Mouse (Mus musculus) midbrain, embryonic 16.5 days (tissue): ENCODE data around the gene Hipk1. TPM values are rescaled to one million over a fixed set of nuclear protein-coding genes. Genes with fewer than 3 reads are reported as not detected.
"Not testable (repeated sequence)": the region's sequence is repeated elsewhere in the genome, so short reads cannot be mapped to it uniquely, and the experiment has no call there.

Source experiments
- ATAC-seq: fragments of 200-750 bp; cut with Nextera tagmentation; 2 replicates; pipeline ENCODE4 v1.8.0; 2017; ENCODE audit warnings: moderate TSS enrichment
- H3K27ac ChIP-seq: fragments of 300-500 bp; sonication (generic); 2 replicates; pipeline ENCODE4 v1.5.1; 2014; ENCODE audit warnings: mild to moderate bottlenecking, low read length, mixed read lengths
- H3K27me3 ChIP-seq: fragments of 300-500 bp; sonication (generic); 2 replicates; pipeline ENCODE4 v1.6.1; 2014; ENCODE audit warnings: low read depth, low read length, mixed read lengths; ENCODE audit not compliant: control insufficient read depth, insufficient read depth
- H3K36me3 ChIP-seq: fragments of 300-500 bp; sonication (generic); 2 replicates; pipeline ENCODE4 v1.6.1; 2014; ENCODE audit warnings: mild to moderate bottlenecking, low read length, moderate library complexity, mixed read lengths; ENCODE audit not compliant: control insufficient read depth, insufficient read depth
- H3K4me1 ChIP-seq: fragments of 300-500 bp; sonication (generic); 2 replicates; pipeline ENCODE4 v1.6.1; 2014; ENCODE audit warnings: mild to moderate bottlenecking, low read length, mixed read lengths; ENCODE audit not compliant: control insufficient read depth, insufficient read depth
- H3K4me2 ChIP-seq: fragments of 300-500 bp; sonication (generic); 2 replicates; pipeline ENCODE4 v1.6.1; 2014; ENCODE audit warnings: mild to moderate bottlenecking, low read length, mixed read lengths
- H3K4me3 ChIP-seq: fragments of 300-500 bp; sonication (generic); 2 replicates; pipeline ENCODE4 v1.5.1; 2014; ENCODE audit warnings: low read depth, mild to moderate bottlenecking, low read length, moderate library complexity, mixed read lengths
- H3K9ac ChIP-seq: fragments of 300-500 bp; sonication (generic); 2 replicates; pipeline ENCODE4 v1.6.1; 2014; ENCODE audit warnings: low read depth, low read length, mixed read lengths
- H3K9me3 ChIP-seq: fragments of 300-500 bp; sonication (generic); replicated peaks from 2 replicates; pipeline ENCODE4 v1.6.1; 2014; ENCODE audit warnings: mild to moderate bottlenecking, low read length, mixed read lengths; ENCODE audit not compliant: control insufficient read depth, poor library complexity, severe bottlenecking
- WGBS: fragments of 180-500 bp; shearing (Covaris S2); extraction: QIAGEN DNeasy Blood & Tissue Kit; methylation state at CpG from one replicate; pipeline ENCODE4 v1.1.7; 2014; 5-methylcytosine and 5-hydroxymethylcytosine counted together
- polyA plus RNA-seq: library from polyadenylated mRNA; unstranded; fragments of >200 nt; fragmentation: Nextera tagmentation; extraction: Ambion mirVana; gene quantifications from 2 replicates; pipeline ENCODE4 v1.2.1, GENCODE M21; 2015

Hipk1 gene
- polyA plus RNA-seq, 1 experiment from 2014 or later: 11.1 TPM

DNA sequence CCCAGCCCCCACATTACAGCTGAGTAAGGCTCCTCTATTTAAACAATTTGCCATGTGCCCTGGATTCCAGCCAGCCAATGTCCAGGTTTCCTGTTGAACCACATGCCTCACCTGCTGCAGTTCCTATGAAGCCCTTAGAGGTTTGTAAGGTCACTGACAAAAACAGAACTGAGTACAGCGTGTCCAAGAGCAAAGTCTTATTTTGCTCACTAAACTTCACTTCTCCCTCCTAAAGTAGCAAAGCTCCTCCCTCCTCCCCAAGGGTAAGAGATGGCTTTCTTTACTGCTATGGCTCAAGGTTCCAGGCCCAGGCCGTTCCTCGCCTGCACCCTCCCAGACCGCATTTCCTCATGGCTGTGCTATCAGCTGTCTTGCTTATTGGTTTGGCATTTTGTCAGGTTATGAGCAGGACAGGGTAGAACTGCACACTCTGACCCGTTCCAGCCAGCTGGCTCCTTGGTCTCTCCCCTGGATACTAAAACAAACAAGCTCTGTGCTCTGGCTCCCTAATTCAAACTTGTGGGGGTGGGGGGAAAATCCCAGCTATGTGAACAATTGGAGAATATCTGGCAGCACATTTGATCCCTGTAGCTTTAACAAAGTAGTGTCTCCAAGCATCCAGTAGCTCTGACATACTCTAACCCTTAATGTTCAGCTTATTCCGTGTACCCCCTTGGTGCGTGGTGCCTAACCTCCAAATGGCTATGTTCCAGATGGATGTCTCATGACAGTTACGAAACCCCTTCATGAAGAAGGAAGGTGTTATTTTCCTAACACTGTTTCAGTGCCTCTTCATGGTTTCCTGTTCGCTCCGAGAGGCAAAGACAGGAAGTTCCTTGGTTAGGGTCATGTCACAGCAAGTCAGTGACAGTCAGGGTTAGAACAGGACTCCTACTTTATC is 10.5 kb upstream of the Hipk1 start:
- H3K9me3 ChIP-seq: no peaks in the 10 kb centered on the region
- WGBS: 82% methylated on average over 10 of the region's 10 CpGs
- no peaks in the 10 kb centered on the region for H3K4me1 ChIP-seq
- H3K4me3 ChIP-seq: no peak overlapping the region
- no peak for ATAC-seq
- no peak overlapping the region for H3K4me2 ChIP-seq
- H3K9ac ChIP-seq: no peak overlapping the region
- peak overlapping the region; percentile 14; the same call in 1 of the 2 replicates for H3K27ac ChIP-seq
- H3K36me3 ChIP-seq: peaks cover 13% of the 10 kb centered on the region
- H3K27me3 ChIP-seq: no peaks in the 10 kb centered on the region

DNA sequence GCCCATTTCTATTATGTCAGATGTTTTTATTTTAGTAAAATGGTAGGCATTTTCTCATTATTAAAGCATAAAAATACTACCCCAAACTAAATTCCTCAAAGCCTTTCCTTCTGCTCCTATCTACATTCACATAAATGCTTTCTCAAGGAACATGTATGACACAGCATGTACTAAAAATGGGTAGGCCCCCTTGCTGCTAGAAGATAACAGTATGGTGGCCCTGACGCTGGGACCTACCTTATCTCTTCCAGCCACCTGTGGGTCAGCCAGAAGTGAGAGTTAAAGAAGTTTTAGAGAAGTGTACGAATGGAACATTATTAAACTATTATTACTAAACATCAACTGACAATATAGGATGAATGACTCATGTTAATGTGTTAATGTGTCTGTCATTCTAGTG is 8.1 kb upstream of the Hipk1 start:
- H3K4me3 ChIP-seq: no peak overlapping the region
- H3K9ac ChIP-seq: no peak overlapping the region
- 86% methylated on average over 2 of the region's 2 CpGs for WGBS
- ATAC-seq: no peak
- no peaks in the 10 kb centered on the region for H3K27me3 ChIP-seq
- no peaks in the 10 kb centered on the region for H3K4me1 ChIP-seq
- no peak overlapping the region for H3K4me2 ChIP-seq
- H3K9me3 ChIP-seq: no peaks in the 10 kb centered on the region
- peaks cover 13% of the 10 kb centered on the region for H3K36me3 ChIP-seq
- no peak overlapping the region for H3K27ac ChIP-seq

DNA sequence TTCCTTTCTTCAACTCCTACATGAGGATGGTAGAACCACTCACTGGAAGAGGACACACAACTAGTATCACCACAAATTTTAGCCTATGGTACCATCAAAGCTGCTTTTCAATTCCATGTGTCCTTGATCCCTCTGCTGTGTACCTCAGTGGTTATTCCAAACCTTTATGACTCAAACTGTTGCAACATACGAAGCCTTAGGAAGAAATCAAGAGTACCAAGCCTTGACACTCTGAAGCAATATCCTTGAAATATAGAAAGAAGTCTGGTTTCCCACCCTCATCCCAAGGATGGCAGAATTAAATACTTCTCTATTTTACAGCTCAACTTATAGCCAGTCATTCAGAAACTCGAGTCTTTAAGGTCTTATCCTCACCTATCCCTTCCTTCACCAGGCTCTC is 5.0 kb upstream of the Hipk1 start:
- H3K4me2 ChIP-seq: no peak overlapping the region
- no peak overlapping the region for H3K9ac ChIP-seq
- H3K36me3 ChIP-seq: no peaks in the 10 kb centered on the region; the same call in 1 of the 2 replicates
- no peak overlapping the region for H3K4me3 ChIP-seq
- H3K27me3 ChIP-seq: no peaks in the 10 kb centered on the region
- no peaks in the 10 kb centered on the region for H3K9me3 ChIP-seq
- 59% methylated on average over 2 of the region's 2 CpGs for WGBS
- ATAC-seq: no peak
- H3K27ac ChIP-seq: no peak overlapping the region
- peaks cover 4% of the 10 kb centered on the region; the same call in 1 of the 2 replicates for H3K4me1 ChIP-seq

DNA sequence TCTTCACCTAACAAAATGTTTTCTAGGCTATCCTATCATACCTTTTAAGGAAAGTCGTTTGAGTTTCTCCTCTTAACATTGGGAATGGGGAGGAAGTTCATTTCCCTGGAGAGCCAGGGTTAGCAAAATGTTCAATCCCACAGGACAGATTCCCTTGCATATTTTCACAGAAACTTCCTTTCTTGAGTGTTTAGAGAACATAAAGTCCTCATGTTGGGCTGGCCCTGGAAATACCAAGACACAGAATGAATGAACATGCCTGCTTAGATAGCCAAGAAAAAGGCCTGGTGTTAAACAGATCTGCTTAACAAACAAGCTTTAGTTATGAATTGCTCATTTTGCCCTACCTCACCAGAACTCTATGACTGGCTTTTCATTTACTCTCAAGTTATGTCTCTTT is 1.2 kb upstream of the Hipk1 start:
- no peaks in the 10 kb centered on the region for H3K36me3 ChIP-seq
- no peak for ATAC-seq
- H3K27me3 ChIP-seq: no peaks in the 10 kb centered on the region

DNA sequence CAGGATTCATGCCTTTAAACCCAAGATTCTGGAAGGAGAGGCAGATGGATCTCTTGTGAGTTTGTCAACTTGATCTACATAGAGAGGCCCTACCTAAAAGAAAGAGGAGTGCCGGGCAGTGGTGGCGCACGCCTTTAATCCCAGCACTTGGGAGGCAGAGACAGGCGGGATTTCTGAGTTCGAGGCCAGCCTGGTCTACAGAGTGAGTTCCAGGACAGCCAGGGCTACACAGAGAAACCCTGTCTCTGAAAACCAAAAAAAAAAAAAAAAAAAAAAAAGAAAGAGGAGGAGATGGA is 696 bp upstream of the Hipk1 start:
- H3K27ac ChIP-seq: peak overlapping the region; percentile 93
- peak overlapping the region; percentile 95 for H3K4me3 ChIP-seq
- peak overlapping the region; percentile 53 for H3K4me2 ChIP-seq

More for the DNA sequence above, 1.2 kb upstream of the Hipk1 start:
- Histone ChIP-seq H3K9ac (no peak overlapping the region), H3K4me1 (peaks cover 19% of the 10 kb centered on the region), H3K27ac (no peak overlapping the region), H3K4me3 (no peak overlapping the region), H3K9me3 (no peaks in the 10 kb centered on the region), H3K4me2 (no peak overlapping the region)
- WGBS: 83% methylated on average over 1 of the region's 1 CpGs

DNA sequence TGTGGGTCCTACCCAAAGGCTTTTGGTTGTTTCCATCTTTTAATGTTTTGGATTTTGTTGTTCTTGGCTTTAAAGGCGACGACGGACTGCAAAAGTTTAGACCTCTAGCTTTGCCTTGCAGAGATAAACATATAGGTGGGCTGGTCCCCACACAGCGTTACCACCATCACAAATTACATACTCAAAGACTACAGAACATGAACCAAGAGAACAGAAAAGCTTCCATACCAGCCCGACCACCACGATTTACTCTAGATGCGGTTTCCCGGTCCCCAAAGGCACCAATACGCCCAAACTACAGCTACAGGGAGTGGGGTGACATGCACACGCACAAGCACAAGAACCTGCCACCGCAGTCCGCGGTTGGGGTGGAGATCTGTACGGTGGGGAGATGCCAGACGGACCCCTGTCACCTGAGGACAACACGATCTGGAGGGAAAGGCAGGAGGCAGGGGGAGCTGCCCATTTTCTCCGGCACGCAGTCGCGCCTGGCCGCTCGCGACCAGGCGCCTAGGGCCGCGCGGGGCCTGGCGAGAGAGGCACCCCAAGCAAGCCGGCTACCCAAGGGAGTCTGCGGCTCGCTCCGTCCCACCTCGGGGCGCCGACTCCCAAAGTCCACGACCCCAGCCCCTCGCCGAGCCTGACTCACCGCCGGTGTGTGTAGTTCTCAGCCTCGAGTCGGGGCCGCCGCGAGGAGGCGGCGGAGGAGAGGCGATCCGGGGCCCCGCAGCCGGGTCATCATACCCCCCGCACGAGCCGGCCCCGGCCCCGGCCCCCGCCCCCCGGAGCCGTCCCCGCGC is 817 bp downstream of the Hipk1 start:
- ATAC-seq: peak; percentile 86

More for the DNA sequence above, 696 bp upstream of the Hipk1 start:
- H3K4me1 ChIP-seq: peaks cover 22% of the 10 kb centered on the region
- ATAC-seq, H3K9me3 ChIP-seq, H3K36me3 ChIP-seq, H3K27me3 ChIP-seq: not testable (repeated sequence)
- H3K9ac ChIP-seq: peak overlapping the region; percentile 87; the same call in 1 of the 2 replicates
- WGBS: 77% methylated on average over 5 of the region's 5 CpGs

DNA sequence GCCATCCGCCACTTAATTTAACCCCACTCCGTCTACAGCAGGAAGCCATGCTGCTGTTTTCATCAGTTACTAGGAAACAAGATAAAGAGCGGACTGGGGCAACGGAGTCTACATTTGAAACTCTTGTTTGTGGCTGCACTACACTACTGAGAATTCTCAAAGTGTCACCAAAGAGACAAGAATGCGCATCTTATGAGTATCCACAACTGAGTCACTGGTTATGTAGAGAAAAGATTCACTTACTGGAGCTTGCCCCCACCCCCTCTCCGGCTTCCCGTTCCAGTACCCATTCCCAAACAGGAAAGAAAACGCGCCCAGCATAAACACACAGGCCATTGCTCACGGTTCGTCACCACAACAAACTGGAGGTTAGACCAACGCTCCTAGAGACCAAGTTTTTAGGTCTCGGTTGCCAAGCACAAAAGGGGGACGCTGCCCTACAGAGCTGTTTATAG is 1.4 kb downstream of the Hipk1 start:
- Histone ChIP-seq H3K27ac (peak overlapping the region; percentile 93), H3K9ac (peak overlapping the region; percentile 87), H3K4me1 (peaks cover 22% of the 10 kb centered on the region), H3K4me3 (peak overlapping the region; percentile 95), H3K36me3 (no peaks in the 10 kb centered on the region), H3K4me2 (peak overlapping the region; percentile 84), H3K27me3 (no peaks in the 10 kb centered on the region), H3K9me3 (no peaks in the 10 kb centered on the region)
- 1% methylated on average over 14 of the region's 14 CpGs for WGBS
- no peak for ATAC-seq

More for the DNA sequence above, 817 bp downstream of the Hipk1 start:
- Histone ChIP-seq H3K4me2 (peak overlapping the region; percentile 84), H3K9ac (peak overlapping the region; percentile 87), H3K36me3 (no peaks in the 10 kb centered on the region), H3K9me3 (no peaks in the 10 kb centered on the region), H3K4me1 (peaks cover 22% of the 10 kb centered on the region), H3K27me3 (no peaks in the 10 kb centered on the region), H3K4me3 (peak overlapping the region; percentile 95), H3K27ac (peak overlapping the region; percentile 93)
- WGBS: 0% methylated on average over 24 of the region's 61 CpGs

DNA sequence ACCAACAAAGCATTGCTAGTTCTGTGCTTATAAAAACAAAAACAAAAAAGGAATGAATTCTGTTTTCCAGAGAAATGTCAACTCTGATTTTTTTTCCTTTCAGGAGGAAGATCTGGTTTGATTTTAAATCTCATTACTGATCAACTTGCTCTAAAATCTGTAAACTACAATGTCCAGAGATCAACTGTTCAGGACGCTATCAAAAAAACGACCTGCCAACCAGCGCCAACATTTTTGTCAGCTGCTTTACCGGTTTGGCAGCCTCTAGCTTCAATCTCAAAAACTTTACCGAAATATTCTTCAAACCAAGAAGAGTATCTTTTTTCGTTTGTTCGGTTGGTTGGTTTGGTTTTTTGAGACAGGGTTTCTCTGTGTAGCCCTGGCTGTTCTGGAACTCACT is 2.3 kb downstream of the Hipk1 start:
- H3K9me3 ChIP-seq: no peaks in the 10 kb centered on the region
- H3K36me3 ChIP-seq: no peaks in the 10 kb centered on the region
- ATAC-seq: no peak
- WGBS: 86% methylated on average over 7 of the region's 7 CpGs
- H3K4me1 ChIP-seq: peaks cover 22% of the 10 kb centered on the region
- no peak overlapping the region for H3K4me3 ChIP-seq
- H3K27me3 ChIP-seq: no peaks in the 10 kb centered on the region
- H3K9ac ChIP-seq: no peak overlapping the region
- H3K27ac ChIP-seq: no peak overlapping the region
- peak overlapping the region; percentile 84 for H3K4me2 ChIP-seq

DNA sequence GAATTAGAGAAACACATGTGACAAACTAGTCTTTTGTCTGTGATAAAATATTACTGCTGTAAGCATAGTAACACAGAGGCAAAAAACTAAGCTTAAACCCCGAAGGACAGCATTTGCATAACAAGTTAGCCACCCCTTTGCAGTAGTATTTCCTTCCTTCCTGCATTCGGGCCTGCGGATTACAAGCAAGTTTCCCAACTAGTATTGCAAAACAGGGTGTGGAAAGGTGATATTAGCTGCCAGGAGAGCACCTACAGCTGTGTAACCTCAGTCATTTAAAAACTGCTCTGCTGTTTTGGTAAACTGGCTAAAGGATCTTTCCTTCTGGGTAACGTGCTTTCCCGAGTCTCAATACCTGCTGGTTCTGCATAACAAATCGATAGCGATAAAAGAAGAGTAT is 4.1 kb downstream of the Hipk1 start:
- WGBS: 58% methylated on average over 7 of the region's 7 CpGs
- Histone ChIP-seq H3K27me3 (no peaks in the 10 kb centered on the region), H3K36me3 (no peaks in the 10 kb centered on the region), H3K4me3 (no peak overlapping the region), H3K4me1 (peaks cover 22% of the 10 kb centered on the region), H3K9ac (no peak overlapping the region), H3K9me3 (no peaks in the 10 kb centered on the region), H3K4me2 (no peak overlapping the region), H3K27ac (no peak overlapping the region)
- ATAC-seq: no peak
